ENCODE assay signal across 1 mouse cellular context in genomic region chr10:127152556-127152955, GRCm38 (mm10). TPM values are rescaled to one million over a fixed set of nuclear protein-coding genes. Genes with fewer than 3 reads are reported as not detected.
"Had no signal": no experiment of that assay in that cellular context is flagged by ENCODE, and none has a peak within 500 bp of the region (broad histone marks: within the 10 kb centered on the region; RNA-seq: fewer than 3 reads in every experiment).

No protein-coding gene starts in this region.

RNA-seq across cellular contexts. Expression of gene Slc26a10, which starts 27.9 kb away (rescaled TPM):
- polyA plus RNA-seq: erythroblast, embryonic 14.5 days had no signal
